Mouse (Mus musculus) c-Kit-positive CD71-positive TER-119-positive erythroid progenitor cells, embryonic 14.5 days (primary cell): ENCODE results near the gene Kctd12.

Experiments
- DNase-seq: peaks from one replicate; pipeline ENCODE4 v3.0.0-alpha.2; 2013; ENCODE audit warnings: low spot score

Kctd12 gene

DNA sequence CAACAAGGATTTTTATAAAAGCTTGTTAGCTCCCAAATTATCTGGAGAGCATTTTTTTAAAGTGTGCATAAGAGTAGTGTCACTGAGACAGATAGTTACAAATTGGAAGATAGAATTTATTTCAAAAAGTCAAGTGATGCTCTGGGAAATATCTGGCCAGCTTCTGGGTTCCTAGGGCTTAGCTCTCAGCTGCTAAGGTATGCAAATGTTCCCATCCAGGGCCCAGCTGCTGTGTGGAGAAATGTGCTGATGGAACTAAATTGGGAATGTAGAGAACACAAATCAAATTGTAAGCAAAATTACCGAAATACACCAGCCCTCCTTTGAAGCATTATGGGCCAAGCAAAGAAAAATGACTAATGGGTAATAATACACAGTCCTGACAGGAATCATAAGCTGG is 16.6 kb downstream of the Kctd12 start:
- no peak for DNase-seq

DNA sequence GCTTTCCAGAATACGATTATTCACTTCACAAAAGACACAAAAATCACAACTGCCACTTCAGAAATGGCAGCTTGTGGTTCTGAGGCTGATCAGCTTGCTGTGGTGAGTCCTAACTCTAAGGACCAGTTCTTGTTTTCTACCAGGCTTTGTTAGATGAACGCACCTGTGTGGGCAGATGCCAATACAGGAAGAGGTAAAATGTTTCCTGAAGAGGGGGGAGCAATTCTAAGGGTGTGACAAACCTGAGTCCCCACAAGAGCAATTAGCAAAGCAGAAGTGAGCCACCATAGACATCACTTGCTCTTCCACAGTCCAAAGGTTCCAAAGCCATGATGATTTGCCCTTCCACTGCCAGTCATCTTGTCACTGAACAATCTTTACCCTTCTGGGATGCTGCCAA is 20.4 kb downstream of the Kctd12 start:
- DNase-seq, result no peak

DNA sequence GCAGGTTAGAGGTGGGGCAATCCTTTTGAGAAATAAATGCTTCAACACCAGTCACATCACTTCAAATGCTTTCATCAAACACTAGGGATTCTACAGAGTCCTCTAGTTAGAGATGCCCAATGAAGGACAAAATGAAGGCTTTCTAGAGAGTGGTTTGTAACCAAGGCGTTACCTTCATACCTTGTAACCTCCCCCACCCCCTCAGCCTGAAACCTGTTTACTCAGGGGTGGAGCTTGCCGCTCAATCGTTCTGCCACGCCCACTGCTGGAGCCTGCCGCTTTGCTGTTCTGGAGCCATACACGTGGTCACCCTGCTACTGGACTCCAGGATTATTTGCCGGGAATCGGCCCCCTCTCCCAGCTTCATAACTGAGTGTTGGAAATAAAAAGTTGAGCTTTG is 28.9 kb downstream of the Kctd12 start:
- DNase-seq, result no peak

DNA sequence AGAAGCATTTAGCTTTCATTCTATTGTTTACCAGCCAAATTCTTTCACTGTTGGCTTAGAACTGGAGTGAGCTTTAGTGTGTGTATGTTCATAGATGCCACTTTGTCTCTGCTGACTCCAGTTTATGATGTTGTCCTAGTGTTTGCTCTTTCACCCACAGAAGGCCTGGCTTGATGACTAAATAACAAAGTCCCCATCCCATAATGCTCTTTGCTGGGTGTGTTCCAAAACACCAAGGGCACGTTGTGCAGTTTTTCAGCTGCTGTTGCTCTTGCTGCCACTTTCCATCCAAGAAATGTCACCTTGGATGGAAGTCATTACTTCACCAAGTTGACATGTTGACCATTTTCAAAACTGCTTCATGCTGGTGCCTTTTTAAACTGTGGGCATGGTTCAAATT is 30.5 kb downstream of the Kctd12 start:
- no peak for DNase-seq

DNA sequence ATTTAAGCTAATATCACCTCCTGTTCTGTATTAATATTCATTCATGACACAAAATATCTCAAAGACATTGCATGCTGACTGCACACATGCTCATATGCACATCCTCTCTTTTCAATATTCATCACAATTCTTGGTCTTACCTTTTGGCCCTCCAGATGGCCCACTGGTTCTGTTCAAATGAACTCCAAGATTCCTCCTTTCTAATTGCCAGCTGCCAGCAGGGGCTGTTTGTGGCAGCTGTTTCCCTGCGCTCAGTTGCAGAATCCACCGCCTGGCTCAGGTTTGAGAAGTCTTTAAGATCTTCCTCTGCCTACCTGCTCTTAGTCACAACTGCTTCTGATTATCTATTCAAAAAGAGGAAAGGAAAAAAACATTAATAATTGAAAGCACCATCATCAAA is 34.6 kb downstream of the Kctd12 start:
- DNase-seq, result no peak

DNA sequence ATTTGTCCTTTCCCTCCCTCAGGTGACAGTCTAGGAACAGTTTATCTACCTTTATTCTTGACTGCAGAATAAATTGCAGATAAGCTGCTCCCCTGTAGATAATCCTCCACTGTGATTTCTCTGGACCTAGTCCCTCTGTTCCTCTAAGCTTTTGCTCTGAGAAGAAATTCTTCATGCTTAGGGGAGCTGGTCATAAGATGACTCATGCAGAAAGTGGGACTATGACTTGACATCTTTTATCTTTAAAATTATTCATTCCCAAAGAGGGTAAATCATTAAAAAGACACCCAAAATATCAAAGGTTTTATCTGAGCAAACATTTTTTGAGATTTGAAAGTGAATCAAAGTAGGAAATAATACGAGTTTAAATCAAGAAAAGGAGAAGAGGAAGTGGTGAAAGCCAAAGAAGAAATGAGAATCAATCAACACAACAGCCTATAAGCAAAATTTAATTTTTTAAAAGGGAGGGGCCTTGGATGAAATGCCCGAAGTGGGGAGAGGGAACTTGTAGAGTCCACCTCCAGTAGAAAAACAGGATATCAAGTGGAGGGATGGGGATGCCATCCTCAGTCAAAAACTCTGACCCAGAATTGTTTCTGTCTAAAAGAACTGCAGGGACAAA is 40.1 kb downstream of the Kctd12 start:
- no peak for DNase-seq

DNA sequence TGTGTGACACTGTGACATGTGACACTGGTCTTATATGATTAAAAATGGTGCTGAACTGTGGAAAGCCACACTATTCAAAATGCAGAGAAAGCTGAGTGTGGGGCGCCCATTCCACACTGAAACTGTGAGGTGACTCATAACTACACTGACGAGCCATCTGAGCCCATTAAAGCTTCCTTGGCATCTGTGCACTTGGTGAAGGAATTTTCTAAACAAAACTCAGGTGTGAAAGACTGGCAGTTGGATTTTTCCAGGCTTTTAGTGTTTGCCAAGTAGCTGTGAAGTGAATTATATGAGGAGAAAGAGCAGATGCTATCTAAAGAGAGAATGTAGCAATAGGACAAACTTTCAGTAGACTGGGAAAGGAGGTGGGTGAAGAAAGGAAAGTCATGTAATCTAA is 47.6 kb downstream of the Kctd12 start:
- DNase-seq, result no peak

DNA sequence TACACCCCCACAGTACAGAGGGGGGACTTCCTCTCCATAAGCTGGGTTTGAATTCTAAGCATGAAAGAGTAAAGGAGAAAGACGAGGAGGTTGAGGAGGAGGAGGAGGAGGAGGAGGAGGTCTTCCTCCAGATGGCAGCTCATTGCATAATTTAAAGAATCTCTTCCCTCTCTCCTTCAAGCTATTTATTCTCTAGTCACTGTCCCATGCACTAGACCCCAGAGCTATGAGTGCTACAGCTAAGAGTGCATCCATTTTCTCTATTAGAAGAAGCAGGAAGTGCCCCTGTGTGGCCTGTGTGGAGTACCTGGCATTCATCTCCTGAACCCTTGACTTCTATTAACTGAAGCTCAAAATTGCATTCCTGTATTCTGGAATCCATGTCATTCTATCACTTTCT is 51.5 kb downstream of the Kctd12 start:
- DNase-seq, result no peak

DNA sequence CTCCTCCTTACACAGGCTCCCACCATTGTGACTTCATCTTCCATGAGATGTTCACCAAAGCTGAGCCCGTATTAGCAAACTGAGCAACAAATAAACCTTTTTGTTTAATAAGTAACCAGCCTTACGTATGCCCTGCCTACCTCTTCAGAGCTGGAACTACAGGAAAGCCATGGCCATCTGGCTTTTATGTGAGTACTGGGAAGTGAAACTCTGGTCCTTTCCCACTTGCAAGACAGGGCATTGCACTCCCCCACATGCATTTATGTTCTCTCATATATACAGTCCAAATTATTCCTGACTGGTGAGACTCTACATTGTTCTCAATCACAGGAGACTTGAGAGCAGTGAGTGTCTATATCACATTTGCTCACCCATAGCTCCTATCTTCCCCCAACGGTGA is 52.9 kb downstream of the Kctd12 start:
- DNase-seq, result no peak

DNA sequence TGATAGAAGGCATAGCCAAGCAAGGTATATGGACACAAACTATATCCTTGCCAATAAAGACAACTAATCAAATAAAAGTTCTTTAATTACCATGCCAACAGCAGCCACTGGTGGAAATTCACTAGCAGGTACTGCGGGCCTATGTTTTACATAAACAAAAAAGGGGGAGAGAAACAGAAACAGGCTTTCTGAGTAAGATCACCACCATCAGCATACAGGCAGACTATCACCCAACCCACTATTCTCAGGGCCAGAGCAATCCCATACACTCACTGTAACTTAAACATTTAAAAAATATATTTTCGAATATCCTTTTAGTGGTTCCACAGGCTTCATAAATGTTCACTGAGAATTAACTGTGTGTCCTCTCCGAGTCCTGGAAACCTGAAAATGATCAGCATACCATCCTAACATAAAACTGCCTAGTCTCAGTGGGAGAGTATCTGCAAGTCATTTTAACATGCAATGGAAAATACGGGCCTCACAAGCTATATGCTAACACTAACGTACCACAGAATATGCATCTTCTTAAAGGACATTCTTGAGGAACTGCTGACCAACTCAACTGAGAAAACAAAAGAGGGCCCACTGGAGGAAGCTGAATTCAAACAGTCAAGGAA is 54.5 kb downstream of the Kctd12 start:
- no peak for DNase-seq
